Mouse (Mus musculus) heart, embryonic 12.5 days (tissue): Measurements from ENCODE around the gene Ift46. TPM values are rescaled to one million over a fixed set of nuclear protein-coding genes. Genes with fewer than 3 reads are reported as not detected.

Experiments used
- polyA plus RNA-seq: library from polyadenylated mRNA; unstranded; fragments of >200 nt; fragmentation: Nextera tagmentation; extraction: Ambion mirVana; gene quantifications from 2 replicates; pipeline ENCODE4 v1.2.1, GENCODE M21; 2016

The Ift46 gene
- polyA plus RNA-seq, 1 experiment from 2014 or later: 63.1 TPM

Other genes with a start within 250 kb of the Ift46 start
- gene Cxcr5, start 206.0 kb upstream of the Ift46 start, polyA plus RNA-seq: not detected in 2 replicates
- 12.4 and 13.5 TPM in 2 replicates for gene Ddx6, start 163.0 kb upstream of the Ift46 start, polyA plus RNA-seq
- gene Treh, start 94.7 kb upstream of the Ift46 start, polyA plus RNA-seq: not detected in 2 replicates
- gene Phldb1, start 32.7 kb upstream of the Ift46 start, polyA plus RNA-seq: 34.8 and 36.9 TPM in 2 replicates
- gene Arcn1, start 63 bp upstream of the Ift46 start, polyA plus RNA-seq: 151 and 160 TPM in 2 replicates
- gene Tmem25, start 31.4 kb downstream of the Ift46 start, polyA plus RNA-seq: 2.2 and 2.4 TPM in 2 replicates
- gene Ttc36, start 35.2 kb downstream of the Ift46 start, polyA plus RNA-seq: not detected in 2 replicates
- gene Kmt2a, start 113.4 kb downstream of the Ift46 start, polyA plus RNA-seq: 11.9 and 12.0 TPM in 2 replicates
- gene Atp5l, start 152.8 kb downstream of the Ift46 start, polyA plus RNA-seq: 924 and 963 TPM in 2 replicates
- gene Ube4a, start 197.7 kb downstream of the Ift46 start, polyA plus RNA-seq: 18.9 and 21.6 TPM in 2 replicates
- 0.35 TPM in 1 of 2 replicates, not detected in the other for gene Cd3g, start 212.5 kb downstream of the Ift46 start, polyA plus RNA-seq
- gene Cd3d, start 213.9 kb downstream of the Ift46 start, polyA plus RNA-seq: not detected in 2 replicates
- gene Cd3e, start 241.7 kb downstream of the Ift46 start, polyA plus RNA-seq: not detected in 2 replicates